9 mouse cellular contexts compared by ENCODE assay signal in genomic region chr11:116294319-116294718, GRCm38 (mm10). TPM values are rescaled to one million over a fixed set of nuclear protein-coding genes. Genes with fewer than 3 reads are reported as not detected.
A peak's percentile ranks its signal among the peaks of the same experiment; 100 is the strongest.
DNase-seq lines count a peak whose midpoint lies in the region; ATAC-seq and TF ChIP-seq lines count a peak whose summit lies in the region.
"Had no signal": no experiment of that assay in that cellular context is flagged by ENCODE, and none has a peak within 500 bp of the region (broad histone marks: within the 10 kb centered on the region; RNA-seq: fewer than 3 reads in every experiment).

No protein-coding gene starts in this region.

- H3K4me2 ChIP-seq in intestine, embryonic 14.5 days (ENCODE audit: low read length), result no peak overlapping the region
- no peak overlapping the region for H3K4me2 ChIP-seq in lung, embryonic 16.5 days (ENCODE audit: low read depth, low read length)
- no peak overlapping the region for H3K4me2 ChIP-seq in stomach, embryonic 16.5 days (ENCODE audit: low read depth, low read length)

- H3K36me3 ChIP-seq in thymus, adult 2 months (ENCODE audit: control insufficient read depth, insufficient read depth, low read length), result peaks cover 13% of the 10 kb centered on the region
- H3K36me3 ChIP-seq in intestine, embryonic 14.5 days (ENCODE audit: control insufficient read depth, insufficient read depth, low read length), result peaks cover 63% of the 10 kb centered on the region
- peaks cover 8% of the 10 kb centered on the region for H3K36me3 ChIP-seq in lung, embryonic 16.5 days (ENCODE audit: control insufficient read depth, insufficient read depth, low read length)
- peaks cover 1% of the 10 kb centered on the region; the same call in 1 of the 2 replicates for H3K36me3 ChIP-seq in stomach, embryonic 16.5 days (ENCODE audit: control insufficient read depth, insufficient read depth, low read length)

- H3K9me3 ChIP-seq in intestine, embryonic 14.5 days (ENCODE audit: control insufficient read depth, low read length), result no peaks in the 10 kb centered on the region
- no peaks in the 10 kb centered on the region for H3K9me3 ChIP-seq in lung, embryonic 16.5 days (ENCODE audit: control insufficient read depth, low read length)
- no peaks in the 10 kb centered on the region for H3K9me3 ChIP-seq in stomach, embryonic 16.5 days (replicated peaks; ENCODE audit: control insufficient read depth, low read length)

- peak; percentile 64; the same call in 1 of the 2 replicates for TF ChIP-seq CTCF in thymus, adult 2 months (IDR thresholded peaks at IDR 0.05; ENCODE audit: borderline replicate concordance, control insufficient read depth, extremely low read depth, insufficient read depth, low read length, poor library complexity)

- no peak for DNase-seq in frontal cortex, postnatal 10 days (ENCODE audit: low spot score in 2 of 2)
- peak; percentile 48 for DNase-seq in thymus, adult 2 months
- DNase-seq in thymus, adult 18-20 months, result no peak
- peak; percentile 82 for DNase-seq in embryo, embryonic 11 days
- peak; percentile 73 for DNase-seq in intestine, embryonic 14.5 days (ENCODE audit: low spot score)

- WGBS in thymus, adult 2 months, result 52% methylated on average over 5 of the region's 5 CpGs
- 27% methylated on average over 5 of the region's 5 CpGs for WGBS in intestine, embryonic 14.5 days
- WGBS in lung, embryonic 16.5 days, result 29% methylated on average over 5 of the region's 5 CpGs
- 27% methylated on average over 5 of the region's 5 CpGs for WGBS in stomach, embryonic 16.5 days

- no peak overlapping the region for H3K4me3 ChIP-seq in thymus, adult 2 months (ENCODE audit: control insufficient read depth, insufficient read depth, low read length)
- no peak overlapping the region for H3K4me3 ChIP-seq in intestine, embryonic 14.5 days (ENCODE audit: low read depth, low read length)
- H3K4me3 ChIP-seq in lung, embryonic 16.5 days (ENCODE audit: low read length), result no peak overlapping the region
- H3K4me3 ChIP-seq in stomach, embryonic 16.5 days (replicated peaks; ENCODE audit: low read length), result no peak overlapping the region

- no peaks in the 10 kb centered on the region for H3K4me1 ChIP-seq in thymus, adult 2 months (replicated peaks; ENCODE audit: control insufficient read depth, insufficient read depth, low read length)
- H3K4me1 ChIP-seq in intestine, embryonic 14.5 days (replicated peaks; ENCODE audit: control insufficient read depth, insufficient read depth, low read length), result 0 out of 2 replicates have a peak, but pooled peaks cover 5% of the 10 kb centered on the region
- no peaks in the 10 kb centered on the region for H3K4me1 ChIP-seq in lung, embryonic 16.5 days (replicated peaks; ENCODE audit: control insufficient read depth, insufficient read depth, low read length)
- H3K4me1 ChIP-seq in stomach, embryonic 16.5 days (ENCODE audit: control insufficient read depth, insufficient read depth, low read length), result peaks cover 15% of the 10 kb centered on the region

- ATAC-seq in frontal cortex, adult (ENCODE audit: low TSS enrichment), result peak; percentile 55; the same call in 1 of the 2 replicates
- no peak for ATAC-seq in intestine, embryonic 14.5 days (replicated peaks; ENCODE audit: low FRiP score, low TSS enrichment, low read depth)
- ATAC-seq in lung, embryonic 16.5 days (ENCODE audit: low read depth), result peak; percentile 60; the same call in 1 of the 2 replicates
- ATAC-seq in stomach, embryonic 16.5 days (ENCODE audit: insufficient read depth, low FRiP score), result peak; percentile 39; the same call in 1 of the 2 replicates

- H3K27me3 ChIP-seq in thymus, adult 2 months (ENCODE audit: control insufficient read depth, insufficient read depth, low read length), result no peaks in the 10 kb centered on the region
- no peaks in the 10 kb centered on the region for H3K27me3 ChIP-seq in intestine, embryonic 14.5 days (replicated peaks; ENCODE audit: control insufficient read depth, insufficient read depth, low read length)
- H3K27me3 ChIP-seq in lung, embryonic 16.5 days (ENCODE audit: control insufficient read depth, insufficient read depth, low read depth, low read length), result no peaks in the 10 kb centered on the region
- no peaks in the 10 kb centered on the region for H3K27me3 ChIP-seq in stomach, embryonic 16.5 days (ENCODE audit: control insufficient read depth, insufficient read depth, low read length)

- H3K9ac ChIP-seq in intestine, embryonic 14.5 days (ENCODE audit: low read length), result no peak overlapping the region
- H3K9ac ChIP-seq in lung, embryonic 16.5 days (ENCODE audit: low read length), result no peak overlapping the region
- H3K9ac ChIP-seq in stomach, embryonic 16.5 days (ENCODE audit: low read length), result peak overlapping the region; percentile 35; the same call in 1 of the 2 replicates

- H3K27ac ChIP-seq in thymus, adult 2 months (ENCODE audit: control insufficient read depth, insufficient read depth, low read length), result no peak overlapping the region
- no peak overlapping the region for H3K27ac ChIP-seq in intestine, embryonic 14.5 days (ENCODE audit: low read depth)
- no peak overlapping the region for H3K27ac ChIP-seq in lung, embryonic 16.5 days (ENCODE audit: low read length)
- H3K27ac ChIP-seq in stomach, embryonic 16.5 days (ENCODE audit: low read length), result no peak overlapping the region

- TF ChIP-seq POLR2A in thymus, adult 2 months (IDR thresholded peaks at IDR 0.05; ENCODE audit: control insufficient read depth, extremely low read depth, insufficient read depth, low read length, poor library complexity), result no peak

RNA-seq across cellular contexts. Expression of gene Exoc7, which starts 12.7 kb away (rescaled TPM):
- 50.7 and 51.6 TPM in 2 replicates for polyA plus RNA-seq in thymus, adult 2 months (2012; rRNA removed)
- polyA plus RNA-seq in intestine, embryonic 14.5 days (2014; fragmentation: Nextera tagmentation; extraction: Ambion mirVana), result 63.8 TPM in 2 replicates
- 62.8 and 68.5 TPM in 2 replicates for polyA plus RNA-seq in lung, embryonic 16.5 days (2015; fragmentation: Nextera tagmentation; extraction: Ambion mirVana)
- 56.8 and 58.4 TPM in 2 replicates for polyA plus RNA-seq in stomach, embryonic 16.5 days (2015; fragmentation: Nextera tagmentation; extraction: Ambion mirVana)

RNA-seq across cellular contexts. Expression of gene Galr2, which starts 13.6 kb away (rescaled TPM):
- 0.59 and 1.1 TPM in 2 replicates for polyA plus RNA-seq in thymus, adult 2 months (2012; rRNA removed)
- 0.11 and 0.15 TPM in 2 replicates for polyA plus RNA-seq in intestine, embryonic 14.5 days (2014; fragmentation: Nextera tagmentation; extraction: Ambion mirVana)
- polyA plus RNA-seq in lung, embryonic 16.5 days (2015; fragmentation: Nextera tagmentation; extraction: Ambion mirVana), result 0.21 and 0.25 TPM in 2 replicates
- 0.26 and 0.45 TPM in 2 replicates for polyA plus RNA-seq in stomach, embryonic 16.5 days (2015; fragmentation: Nextera tagmentation; extraction: Ambion mirVana)
- polyA plus RNA-seq: liver, embryonic 16.5 days had no signal

RNA-seq across cellular contexts. Expression of gene Srp68, which starts 20.3 kb away (rescaled TPM):
- 69.1 and 72.0 TPM in 2 replicates for polyA plus RNA-seq in thymus, adult 2 months (2012; rRNA removed)
- 78.1 and 83.2 TPM in 2 replicates for polyA plus RNA-seq in intestine, embryonic 14.5 days (2014; fragmentation: Nextera tagmentation; extraction: Ambion mirVana)
- 75.3 and 79.2 TPM in 2 replicates for polyA plus RNA-seq in lung, embryonic 16.5 days (2015; fragmentation: Nextera tagmentation; extraction: Ambion mirVana)
- polyA plus RNA-seq in stomach, embryonic 16.5 days (2015; fragmentation: Nextera tagmentation; extraction: Ambion mirVana), result 85.5 and 89.4 TPM in 2 replicates

RNA-seq across cellular contexts. Expression of gene Foxj1, which starts 40.9 kb away (rescaled TPM):
- polyA plus RNA-seq in thymus, adult 2 months (2012; rRNA removed), result 6.9 TPM in 2 replicates
- 0.95 and 0.97 TPM in 2 replicates for polyA plus RNA-seq in intestine, embryonic 14.5 days (2014; fragmentation: Nextera tagmentation; extraction: Ambion mirVana)
- polyA plus RNA-seq in lung, embryonic 16.5 days (2015; fragmentation: Nextera tagmentation; extraction: Ambion mirVana), result 22.1 and 24.6 TPM in 2 replicates
- polyA plus RNA-seq in stomach, embryonic 16.5 days (2015; fragmentation: Nextera tagmentation; extraction: Ambion mirVana), result 0.39 and 0.41 TPM in 2 replicates

RNA-seq across cellular contexts. Expression of gene Evpl, which starts 56.4 kb away (rescaled TPM):
- polyA plus RNA-seq in thymus, adult 2 months (2012; rRNA removed), result 3.2 and 3.7 TPM in 2 replicates
- polyA plus RNA-seq in intestine, embryonic 14.5 days (2014; fragmentation: Nextera tagmentation; extraction: Ambion mirVana), result 3.2 and 3.7 TPM in 2 replicates
- polyA plus RNA-seq in lung, embryonic 16.5 days (2015; fragmentation: Nextera tagmentation; extraction: Ambion mirVana), result 4.4 and 4.7 TPM in 2 replicates
- polyA plus RNA-seq in stomach, embryonic 16.5 days (2015; fragmentation: Nextera tagmentation; extraction: Ambion mirVana), result 19.2 and 23.5 TPM in 2 replicates

Comparison
In these comparisons a context has a peak if more than half of its experiments do, and no peak if none do; other contexts are left out.
1. DNase-seq: peak in thymus, adult 2 months (single experiment), embryo, embryonic 11 days (single experiment) and intestine, embryonic 14.5 days (single experiment); none in frontal cortex, postnatal 10 days (0 of 2) and thymus, adult 18-20 months (0 of 2).